Mouse (Mus musculus) small intestine, adult 2 months (tissue): ENCODE measurements around the gene 5330417C22Rik.

Source experiments
- CTCF ChIP-seq: fragments of 200-500 bp; IDR thresholded peaks from 2 replicates; pipeline ENCODE4 v1.5.1; 2012; ENCODE audit warnings: low read depth, mild to moderate bottlenecking, control low read depth, inconsistent platforms, low read length, moderate library complexity, mixed read lengths; ENCODE audit not compliant: insufficient replicate concordance, insufficient read length; ENCODE audit errors: extremely low read depth
- POLR2A ChIP-seq: fragments of 200-500 bp; IDR thresholded peaks from 2 replicates; pipeline ENCODE4 v1.6.1; 2012; ENCODE audit warnings: low read depth, mild to moderate bottlenecking, control low read depth, inconsistent platforms, low read length, moderate library complexity

DNA sequence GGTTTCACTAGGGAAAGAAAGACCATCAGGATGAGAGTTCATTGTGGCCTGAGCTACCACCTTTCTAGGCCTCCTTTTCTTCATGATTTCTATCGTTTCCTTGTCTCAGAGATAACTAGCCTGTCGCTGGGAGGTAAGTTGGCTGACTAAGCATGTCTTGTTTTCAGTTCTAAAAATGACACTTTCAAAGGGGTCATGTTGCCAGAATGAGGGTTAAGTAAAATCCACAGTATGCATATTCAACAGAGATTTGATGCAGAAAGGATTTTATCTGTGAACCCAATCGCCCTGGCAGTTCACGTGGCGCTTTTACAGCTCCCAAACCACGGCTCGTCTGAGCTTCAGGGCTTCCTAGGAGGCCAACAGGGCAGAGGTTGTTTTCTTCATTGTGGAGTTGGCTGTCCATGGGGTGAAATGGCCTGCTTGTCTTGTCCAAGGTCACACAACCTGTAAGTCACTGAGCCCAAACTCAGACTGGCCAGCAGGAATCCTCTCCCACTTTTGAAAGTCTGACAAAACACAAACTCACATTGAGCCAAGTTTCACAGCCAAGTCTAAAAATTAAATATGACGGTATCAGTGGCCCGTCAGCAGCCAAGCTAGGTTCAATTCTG lies 41.4 kb downstream of the 5330417C22Rik start:
- TF ChIP-seq CTCF (no peak), POLR2A (no peak)
